Mouse (Mus musculus): ENCODE results near the gene Cybrd1. TPM values are rescaled to one million over a fixed set of nuclear protein-coding genes. Genes with fewer than 3 reads are reported as not detected.
A peak's percentile ranks its signal among the peaks of the same experiment; 100 is the strongest.

Gene Cybrd1
- polyA plus RNA-seq, 1 experiment from 2014 or later, result 1.0 TPM

DNA sequence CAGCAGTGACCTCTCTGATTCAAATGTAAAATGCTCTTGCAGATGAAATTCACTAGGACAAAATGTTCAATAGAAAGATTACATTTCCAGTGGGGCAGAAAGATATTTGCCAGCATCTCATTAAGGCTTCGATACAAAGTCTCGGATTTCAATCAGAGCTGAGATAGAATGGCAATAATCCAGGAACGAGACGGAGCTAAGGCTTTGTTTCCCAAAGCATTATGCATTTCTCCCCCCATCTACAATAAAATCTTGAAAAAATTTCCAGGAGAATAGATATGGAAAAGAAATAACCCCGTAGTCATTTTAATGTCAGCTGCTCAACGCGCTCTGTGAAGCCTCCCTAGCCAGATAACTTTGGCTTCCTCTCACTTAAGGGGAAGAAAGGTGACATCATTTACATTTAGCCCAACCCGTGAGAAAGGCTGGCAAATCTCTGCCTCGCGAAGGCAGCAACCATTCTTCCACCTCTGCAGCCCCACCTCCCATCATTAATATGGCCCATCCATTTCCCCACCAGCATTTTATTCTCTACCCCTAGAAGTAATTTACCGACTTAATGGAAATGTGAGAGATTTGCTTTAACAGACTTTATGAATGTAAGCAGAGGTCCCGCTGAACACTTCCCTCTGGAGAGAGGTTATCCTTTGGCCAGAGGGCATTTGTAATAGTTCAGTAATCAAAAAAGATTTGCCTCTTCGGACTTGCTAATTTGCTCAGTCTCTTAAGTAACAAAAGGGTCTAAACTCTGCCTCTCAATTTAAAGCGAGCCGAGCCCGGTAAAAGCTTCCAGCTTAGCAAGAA is 73.9 kb downstream of the Cybrd1 start:
- Histone ChIP-seq H3K36me3 (ENCODE audit: insufficient read depth, low read length) (no peaks in the 10 kb centered on the region), H3K4me3 (replicated peaks; ENCODE audit: low read depth, low read length) (no peak overlapping the region), H3K27ac (no peak overlapping the region), H3K9ac (ENCODE audit: low read depth, low read length) (no peak overlapping the region), H3K27me3 (ENCODE audit: insufficient read depth, low read length) (no peaks in the 10 kb centered on the region), H3K9me3 (replicated peaks; ENCODE audit: low read length) (no peaks in the 10 kb centered on the region), H3K4me1 (replicated peaks; ENCODE audit: insufficient read depth, low read length) (no peaks in the 10 kb centered on the region), H3K4me2 (ENCODE audit: low read length) (peak overlapping the region; percentile 44)
- no peak for TF ChIP-seq CTCF (IDR thresholded peaks at IDR 0.05; ENCODE audit: low read depth)
- 17% methylated on average over 16 of the region's 16 CpGs for WGBS
- DNase-seq (ENCODE audit: low spot score), result no peak
- ATAC-seq (replicated peaks; ENCODE audit: low FRiP score, low read depth), result no peak

DNA sequence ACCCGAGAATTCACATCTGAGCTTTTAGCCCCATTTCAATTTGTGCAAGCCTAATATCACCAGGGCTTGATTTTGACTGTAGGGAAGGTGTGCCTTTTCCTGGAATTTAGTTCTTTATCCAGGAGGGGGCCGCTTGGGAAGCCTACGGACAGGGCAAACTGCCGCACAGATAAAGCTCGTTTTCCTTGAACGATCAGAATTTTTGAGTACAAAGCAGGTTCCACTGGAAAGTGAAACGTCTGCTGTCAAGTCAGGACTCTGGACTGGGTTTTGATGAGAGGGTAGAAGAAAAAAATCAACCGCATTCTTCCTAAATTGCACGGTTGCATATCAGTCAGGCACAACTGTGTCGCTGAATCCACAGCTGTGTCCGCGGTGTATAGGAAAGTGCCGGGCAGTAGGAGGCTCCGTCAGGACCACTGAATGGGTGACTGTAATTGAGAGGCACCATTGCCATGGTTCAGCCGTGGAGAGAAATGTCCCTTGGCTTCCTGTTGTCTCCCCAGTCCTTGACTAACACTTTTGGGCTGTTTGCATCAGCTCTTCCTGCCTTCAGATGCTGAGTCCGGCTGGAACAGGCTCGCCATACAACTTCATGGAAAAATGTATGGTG is 74.6 kb downstream of the Cybrd1 start:
- DNase-seq (ENCODE audit: low spot score), result no peak
- H3K36me3 ChIP-seq (ENCODE audit: insufficient read depth, low read length), result no peaks in the 10 kb centered on the region
- no peak for ATAC-seq (replicated peaks; ENCODE audit: low FRiP score, low read depth)
- H3K9ac ChIP-seq (ENCODE audit: low read depth, low read length), result no peak overlapping the region
- H3K27me3 ChIP-seq (ENCODE audit: insufficient read depth, low read length), result no peaks in the 10 kb centered on the region
- peak overlapping the region; percentile 44 for H3K4me2 ChIP-seq (ENCODE audit: low read length)
- no peaks in the 10 kb centered on the region for H3K4me1 ChIP-seq (replicated peaks; ENCODE audit: insufficient read depth, low read length)
- WGBS, result 45% methylated on average over 17 of the region's 17 CpGs
- H3K27ac ChIP-seq, result no peak overlapping the region
- TF ChIP-seq CTCF (IDR thresholded peaks at IDR 0.05; ENCODE audit: low read depth), result no peak
- no peak overlapping the region for H3K4me3 ChIP-seq (replicated peaks; ENCODE audit: low read depth, low read length)
- no peaks in the 10 kb centered on the region for H3K9me3 ChIP-seq (replicated peaks; ENCODE audit: low read length)

Other genes with a start within 250 kb of the Cybrd1 start
- 27.3 and 33.6 TPM in 2 replicates for gene Dcaf17, start 62.6 kb upstream of the Cybrd1 start, polyA plus RNA-seq (2015; fragmentation: Nextera tagmentation; extraction: Ambion mirVana)
- gene Mettl8, start 62.3 kb upstream of the Cybrd1 start, polyA plus RNA-seq (2015; fragmentation: Nextera tagmentation; extraction: Ambion mirVana), result 14.5 and 15.7 TPM in 2 replicates
- gene Dync1i2, start 93.8 kb downstream of the Cybrd1 start, polyA plus RNA-seq (2015; fragmentation: Nextera tagmentation; extraction: Ambion mirVana), result 80.9 and 88.8 TPM in 2 replicates
- 50.9 and 51.4 TPM in 2 replicates for gene Slc25a12, start 249.8 kb downstream of the Cybrd1 start, polyA plus RNA-seq (2015; fragmentation: Nextera tagmentation; extraction: Ambion mirVana)

All from kidney, postnatal 0 days (tissue).